9 mouse cellular contexts compared by ENCODE assay signal in genomic region chr3:22308962-22309361, GRCm38 (mm10).
DNase-seq lines count a peak whose midpoint lies in the region; ATAC-seq lines count a peak whose summit lies in the region.
"Had no signal": no experiment of that assay in that cellular context is flagged by ENCODE, and none has a peak within 500 bp of the region (broad histone marks: within the 10 kb centered on the region; RNA-seq: fewer than 3 reads in every experiment).

No protein-coding gene starts in this region.

- ATAC-seq in embryonic facial prominence, embryonic 11.5 days (replicated peaks; ENCODE audit: insufficient number of reproducible peaks, low FRiP score, low TSS enrichment, low read depth), result peak; percentile 39; the same call in 1 of the 2 replicates
- ATAC-seq in erythroblast, adult 5-6 weeks (replicated peaks; ENCODE audit: low FRiP score, poor library complexity, severe bottlenecking), result no peak

- DNase-seq in ES-CJ7 (ENCODE audit: low read depth, low spot score), result peak; percentile 69
- peak; percentile 62 for DNase-seq in adrenal gland, postnatal 25 days
- peak; percentile 82 for DNase-seq in embryonic facial prominence, embryonic 11.5 days (ENCODE audit: low spot score)
- DNase-seq in heart, postnatal 14 days, result peak; percentile 55 to 74
- peak; percentile 42 for DNase-seq in layer of hippocampus, adult 9-11 months
- peak; percentile 76 for DNase-seq in lung, postnatal 36 days
- DNase-seq in right cerebral cortex, postnatal 10 days (ENCODE audit: low spot score in 2 of 2), result peak; percentile 80 to 86

- no peaks in the 10 kb centered on the region for H3K9me3 ChIP-seq in embryonic facial prominence, embryonic 11.5 days (replicated peaks; ENCODE audit: control insufficient read depth, low read length)
- H3K9me3 ChIP-seq: lung, embryonic 15.5 days had no signal

- no peaks in the 10 kb centered on the region for H3K4me1 ChIP-seq in embryonic facial prominence, embryonic 11.5 days (ENCODE audit: control insufficient read depth, insufficient read depth, low read length)
- H3K4me1 ChIP-seq: lung, embryonic 15.5 days had no signal

- H3K9ac ChIP-seq in embryonic facial prominence, embryonic 11.5 days (replicated peaks; ENCODE audit: low read length), result no peak overlapping the region
- H3K9ac ChIP-seq: lung, embryonic 15.5 days had no signal

- no peak overlapping the region for H3K4me3 ChIP-seq in embryonic facial prominence, embryonic 11.5 days (ENCODE audit: low read depth, low read length)
- H3K4me3 ChIP-seq: lung, embryonic 15.5 days had no signal

- H3K36me3 ChIP-seq in embryonic facial prominence, embryonic 11.5 days (replicated peaks; ENCODE audit: control insufficient read depth, insufficient read depth, low read depth, low read length), result no peaks in the 10 kb centered on the region
- H3K36me3 ChIP-seq: lung, embryonic 15.5 days had no signal

- WGBS in embryonic facial prominence, embryonic 11.5 days, result 13% methylated on average over 4 of the region's 4 CpGs

- no peaks in the 10 kb centered on the region for H3K27me3 ChIP-seq in embryonic facial prominence, embryonic 11.5 days (ENCODE audit: control insufficient read depth, insufficient read depth, low read length)
- H3K27me3 ChIP-seq: lung, embryonic 15.5 days had no signal

- H3K4me2 ChIP-seq in embryonic facial prominence, embryonic 11.5 days (ENCODE audit: low read depth, low read length), result no peak overlapping the region
- H3K4me2 ChIP-seq: lung, embryonic 15.5 days had no signal

- intact Hi-C loops in heart, postnatal 14 days (cut with DNase I), result no loop called here

- H3K27ac ChIP-seq in embryonic facial prominence, embryonic 11.5 days (replicated peaks; ENCODE audit: low read depth, low read length), result no peak overlapping the region
- H3K27ac ChIP-seq: lung, embryonic 15.5 days had no signal
